Mouse (Mus musculus) CH12.LX (cell line): Measurements from ENCODE around the gene Ostm1. TPM values are rescaled to one million over a fixed set of nuclear protein-coding genes. Genes with fewer than 3 reads are reported as not detected.

Experiments used
- DNase-seq: peaks from one replicate; pipeline ENCODE4 v3.0.0-alpha.2; 2013; ENCODE audit errors: extremely low read depth
- H3K27ac ChIP-seq: 2 replicates; pipeline ENCODE4 v1.5.1; 2012; ENCODE audit warnings: low read depth, mild to moderate bottlenecking, control low read depth, moderate library complexity; ENCODE audit not compliant: insufficient read depth
- H3K27me3 ChIP-seq: replicated peaks from 2 replicates; pipeline ENCODE3; 2012; ENCODE audit warnings: inconsistent platforms
- H3K36me3 ChIP-seq, 2 experiments: replicated peaks in 1 of 2; 2 replicates each; pipeline versions ENCODE3 to v1.6.1; 2012; ENCODE audit warnings: inconsistent platforms in 1 of 2, low read length in 1 of 2, mild to moderate bottlenecking in 1 of 2, mixed read lengths in 1 of 2, moderate library complexity in 1 of 2; ENCODE audit not compliant: control insufficient read depth in 1 of 2, insufficient read depth in 1 of 2
- H3K4me1 ChIP-seq, 2 experiments: 2 replicates each; pipeline ENCODE4 v1.6.1; 2012; ENCODE audit warnings: inconsistent platforms in 1 of 2, moderate library complexity in 1 of 2; ENCODE audit not compliant: insufficient read depth in 2 of 2, control insufficient read depth in 1 of 2
- H3K4me2 ChIP-seq: 2 replicates; pipeline ENCODE4 v1.6.1; 2012; ENCODE audit warnings: low read depth, mild to moderate bottlenecking, control low read depth; ENCODE audit not compliant: poor library complexity, insufficient read depth, severe bottlenecking
- H3K4me3 ChIP-seq, 3 experiments: fragments of 150-350 bp in 1 of 3; sonication (generic) in 1 of 3; replicated peaks in 1 of 3; 2 replicates each; pipeline versions ENCODE3 to v1.5.1; 2011 to 2012; ENCODE audit warnings: low read depth in 2 of 3, low read length in 2 of 3, mild to moderate bottlenecking in 2 of 3, moderate library complexity in 2 of 3, control low read depth in 1 of 3, improper control_type of control experiment in 1 of 3, inconsistent platforms in 1 of 3, mixed read lengths in 1 of 3; ENCODE audit not compliant: poor library complexity in 1 of 3
- H3K79me2 ChIP-seq: replicated peaks from 2 replicates; pipeline ENCODE4 v1.6.1; 2012; ENCODE audit warnings: mild to moderate bottlenecking, moderate library complexity; ENCODE audit not compliant: control insufficient read depth, poor library complexity, insufficient read depth, severe bottlenecking; ENCODE audit errors: extremely low read depth
- H3K9ac ChIP-seq: 2 replicates; pipeline ENCODE4 v1.6.1; 2012; ENCODE audit warnings: low read depth, mild to moderate bottlenecking, control low read depth, moderate library complexity; ENCODE audit not compliant: insufficient read depth
- H3K9me3 ChIP-seq: replicated peaks from 2 replicates; pipeline ENCODE3; 2012; ENCODE audit warnings: low read length, inconsistent platforms, mixed read lengths
- CHD2 ChIP-seq: IDR thresholded peaks from 2 replicates; pipeline ENCODE4 v1.6.1; 2011; ENCODE audit warnings: low read length, improper control_type of control experiment
- E2F4 ChIP-seq: IDR thresholded peaks from 2 replicates; pipeline ENCODE4 v1.6.1; 2011; ENCODE audit warnings: low read depth, low read length, improper control_type of control experiment; ENCODE audit not compliant: insufficient replicate concordance
- EP300 ChIP-seq: IDR thresholded peaks from 2 replicates; pipeline ENCODE4 v1.6.1; 2011; ENCODE audit warnings: low read length, improper control_type of control experiment
- ETS1 ChIP-seq: conservative IDR thresholded peaks from 2 replicates; pipeline ENCODE4 v1.6.1; 2012; ENCODE audit warnings: low read depth, mild to moderate bottlenecking, inconsistent platforms, low read length, improper control_type of control experiment, moderate library complexity
- GABPA ChIP-seq: IDR thresholded peaks from 2 replicates; pipeline ENCODE4 v1.6.1; 2012; ENCODE audit warnings: low read depth, low read length, improper control_type of control experiment, inconsistent platforms; ENCODE audit not compliant: insufficient replicate concordance
- IRF4 ChIP-seq: IDR thresholded peaks from 2 replicates; pipeline ENCODE4 v1.6.1; 2014; ENCODE audit warnings: low read depth, mild to moderate bottlenecking, inconsistent platforms, low read length, improper control_type of control experiment
- KAT2A ChIP-seq: IDR thresholded peaks from 2 replicates; pipeline ENCODE4 v1.6.1; 2012; ENCODE audit warnings: low read length, improper control_type of control experiment, inconsistent platforms; ENCODE audit not compliant: insufficient replicate concordance
- MAFK ChIP-seq: IDR thresholded peaks from 2 replicates; pipeline ENCODE4 v1.6.1; 2011; ENCODE audit warnings: low read length, improper control_type of control experiment; ENCODE audit not compliant: insufficient replicate concordance
- MAZ ChIP-seq: IDR thresholded peaks from 2 replicates; pipeline ENCODE4 v1.6.1; 2012; ENCODE audit warnings: low read depth, mild to moderate bottlenecking, inconsistent platforms, low read length, improper control_type of control experiment, moderate library complexity
- PAX5 ChIP-seq: IDR thresholded peaks from 2 replicates; pipeline ENCODE4 v1.6.1; 2012; ENCODE audit warnings: low read length, inconsistent platforms, mixed read lengths
- POLR2A ChIP-seq: IDR thresholded peaks from 2 replicates; pipeline ENCODE4 v1.6.1; 2011; ENCODE audit warnings: low read depth, mild to moderate bottlenecking, improper control_type of control experiment, low read length
- RAD21 ChIP-seq: IDR thresholded peaks from 2 replicates; pipeline ENCODE4 v1.6.1; 2011; ENCODE audit warnings: low read depth, mild to moderate bottlenecking, low read length, improper control_type of control experiment, moderate library complexity
- SMC3 ChIP-seq: IDR thresholded peaks from 2 replicates; pipeline ENCODE4 v1.6.1; 2011; ENCODE audit warnings: low read depth, low read length, improper control_type of control experiment
- UBTF ChIP-seq: IDR thresholded peaks from 2 replicates; pipeline ENCODE4 v1.6.1; 2012; ENCODE audit warnings: low read depth, mild to moderate bottlenecking, inconsistent platforms, low read length, improper control_type of control experiment, moderate library complexity
- ZKSCAN1 ChIP-seq: IDR thresholded peaks from 2 replicates; pipeline ENCODE4 v1.6.1; 2012; ENCODE audit warnings: low read depth, inconsistent platforms, low read length, improper control_type of control experiment, borderline replicate concordance
- ZMIZ1 ChIP-seq: IDR thresholded peaks from 2 replicates; pipeline ENCODE4 v1.6.1; 2012; ENCODE audit warnings: low read depth, mild to moderate bottlenecking, inconsistent platforms, low read length, improper control_type of control experiment
- ZNF384 ChIP-seq: IDR thresholded peaks from 2 replicates; pipeline ENCODE4 v1.6.1; 2012; ENCODE audit warnings: low read depth, low read length, improper control_type of control experiment, inconsistent platforms
- dilution Hi-C: fragments of 300-500 bp; cut with MboI; formaldehyde crosslinking; loops from 2 replicates; pipeline ENCODE4 v1.14.3; 2020; ENCODE audit warnings: low sequenced_read_pairs; ENCODE audit not compliant: extremely low pct_unique_long_range_greater_than_20kb, extremely low pct_ligation_motif_present
- in situ Hi-C: fragments of 300-500 bp; cut with MboI; formaldehyde crosslinking; loops from 3 replicates; pipeline ENCODE4 v1.14.3; 2019; ENCODE audit warnings: low sequenced_read_pairs, low pct_ligation_motif_present, low pct_unique_long_range_greater_than_20kb, mixed read lengths
- polyA plus RNA-seq: library from polyadenylated mRNA; unstranded; fragments of >175 nt; gene quantifications from 2 replicates; pipeline ENCODE4 v1.2.1, GENCODE M21; 2012; ENCODE audit warnings: low read depth; ENCODE audit not compliant: insufficient read length
- total RNA-seq, 2 experiments: library from RNA; depleted of rRNA; stranded (reverse); fragments of 300-350 nt in 1 of 2; fragments of >200 nt in 1 of 2; gene quantifications; 2 replicates each; pipeline ENCODE4 v1.2.3; 2012 to 2014

Ostm1 gene
- total and polyA plus RNA-seq, 3 experiments: 19.4 to 30.2 (median 19.4) TPM

- in situ Hi-C loops (no loop called here), dilution Hi-C loops (no loop called here)
- Histone ChIP-seq H3K4me2 (no peak overlapping the region), H3K79me2 (no peaks in the 10 kb centered on the region), H3K4me3 (no peak overlapping the region), H3K27me3 (no peaks in the 10 kb centered on the region), H3K36me3 (peaks cover 18 to 64% of the 10 kb centered on the region in 2 experiments), H3K4me1 (peaks cover 0 to 4% of the 10 kb centered on the region in 2 experiments; a peak in 1 of 4 replicates), H3K9ac (no peak overlapping the region), H3K9me3 (peaks cover 5% of the 10 kb centered on the region), H3K27ac (no peak overlapping the region)
- TF ChIP-seq EP300 (no peak), POLR2A (no peak), GABPA (no peak), MAZ (no peak), ETS1 (no peak), MAFK (no peak), SMC3 (no peak), ZNF384 (no peak)
- no peak for DNase-seq
Measured at GRCm38 (mm10) chr10:42687873-42688272, 104.3 kb downstream of the Ostm1 start.

GRCm38 (mm10) chr10:42689694-42690093 lies 106.1 kb downstream of the Ostm1 start:
- H3K36me3 ChIP-seq: peaks cover 5 to 61% of the 10 kb centered on the region in 2 experiments
- no peaks in the 10 kb centered on the region for H3K27me3 ChIP-seq
- no peaks in the 10 kb centered on the region for H3K79me2 ChIP-seq
- no peak overlapping the region for H3K9ac ChIP-seq
- DNase-seq: no peak
- TF ChIP-seq CHD2: no peak
- TF ChIP-seq KAT2A: no peak
- TF ChIP-seq UBTF: no peak
- no peak for TF ChIP-seq ZMIZ1
- H3K27ac ChIP-seq: no peak overlapping the region
- no peak overlapping the region for H3K4me3 ChIP-seq
- in situ Hi-C loops (no loop called here), dilution Hi-C loops (no loop called here)
- H3K9me3 ChIP-seq: peaks cover 2% of the 10 kb centered on the region
- peaks cover 0 to 4% of the 10 kb centered on the region in 2 experiments; a peak in 1 of 4 replicates for H3K4me1 ChIP-seq
- no peak overlapping the region for H3K4me2 ChIP-seq

- DNase-seq: no peak
- no peak overlapping the region for H3K27ac ChIP-seq
- no peak overlapping the region for H3K4me3 ChIP-seq
- H3K9me3 ChIP-seq: peaks cover 2% of the 10 kb centered on the region
- no peaks in the 10 kb centered on the region for H3K27me3 ChIP-seq
- dilution Hi-C loops (no loop called here), in situ Hi-C loops (no loop called here)
- no peak overlapping the region for H3K9ac ChIP-seq
- no peaks in the 10 kb centered on the region for H3K79me2 ChIP-seq
- H3K36me3 ChIP-seq: peaks cover 5 to 62% of the 10 kb centered on the region in 2 experiments
- H3K4me2 ChIP-seq: no peak overlapping the region
- TF ChIP-seq IRF4: no peak
- TF ChIP-seq EP300: no peak
- TF ChIP-seq KAT2A: no peak
- no peak for TF ChIP-seq ZKSCAN1
- TF ChIP-seq E2F4: no peak
- no peak for TF ChIP-seq MAFK
- TF ChIP-seq MAZ: no peak
- TF ChIP-seq PAX5: no peak
- TF ChIP-seq RAD21: no peak
- H3K4me1 ChIP-seq: peaks cover 0 to 4% of the 10 kb centered on the region in 2 experiments; a peak in 1 of 4 replicates
Measured at GRCm38 (mm10) chr10:42690233-42691028, 106.8 kb downstream of the Ostm1 start.
